Mouse (Mus musculus) brain, embryonic 14.5 days (tissue): ENCODE measurements around the gene Slc30a7.

Experiments used
- CTCF ChIP-seq: fragments of 200-500 bp; IDR thresholded peaks from 2 replicates; pipeline ENCODE4 v1.5.1; 2012; ENCODE audit warnings: inconsistent platforms, mild to moderate bottlenecking, moderate library complexity, borderline replicate concordance; ENCODE audit not compliant: insufficient read depth, insufficient read length; ENCODE audit errors: extremely low read depth
- POLR2A ChIP-seq: fragments of 200-500 bp; IDR thresholded peaks from 2 replicates; pipeline ENCODE4 v1.6.1; 2012; ENCODE audit warnings: mild to moderate bottlenecking, inconsistent platforms, borderline replicate concordance; ENCODE audit not compliant: poor library complexity, insufficient read depth, insufficient read length, severe bottlenecking; ENCODE audit errors: extremely low read depth

GRCm38 (mm10) chr3:115905567-115905966 lies 101.6 kb downstream of the Slc30a7 start:
- TF ChIP-seq CTCF (no peak), POLR2A (no peak)
